Mouse (Mus musculus) duodenum, adult 2 months (tissue): Measurements from ENCODE around the gene Mettl18. TPM values are rescaled to one million over a fixed set of nuclear protein-coding genes. Genes with fewer than 3 reads are reported as not detected.

ENCODE experiments used
- polyA plus RNA-seq: library from polyadenylated mRNA; depleted of rRNA; stranded (reverse); fragments of >200 nt; gene quantifications from 2 replicates; pipeline ENCODE4 v1.2.3, GENCODE M21; 2012; ENCODE audit warnings: low replicate concordance; rRNA removed

Mettl18 gene
- polyA plus RNA-seq = 0.12 TPM in 1 of 2 replicates, not detected in the other

GRCm38 (mm10) chr1:163994721-163995608, at the start of gene Mettl18, which contains the start of gene BC055324:
Gene Mettl18 (plus strand): TSS chr1:163994889.
Gene BC055324 (minus strand): TSS chr1:163994796.

Other genes with a start within 250 kb of the Mettl18 start
- gene Kifap3, start 215.3 kb upstream of the Mettl18 start, polyA plus RNA-seq = 0.72 and 0.75 TPM in 2 replicates
- gene Scyl3, start 65.8 kb upstream of the Mettl18 start, polyA plus RNA-seq = 3.2 and 4.4 TPM in 2 replicates
- 0.23 and 0.57 TPM in 2 replicates for gene BC055324, start 93 bp upstream of the Mettl18 start, polyA plus RNA-seq
- 0.07 TPM in 1 of 2 replicates, not detected in the other for gene Sele, start 53.3 kb downstream of the Mettl18 start, polyA plus RNA-seq
- gene Sell, start 67.1 kb downstream of the Mettl18 start, polyA plus RNA-seq = 0.09 and 0.60 TPM in 2 replicates
- gene Selp, start 120.4 kb downstream of the Mettl18 start, polyA plus RNA-seq = 0.18 and 1.3 TPM in 2 replicates
- gene F5, start 156.9 kb downstream of the Mettl18 start, polyA plus RNA-seq = 0.20 and 3.5 TPM in 2 replicates